Mouse (Mus musculus): ENCODE results near the gene D930007J09Rik. TPM values are rescaled to one million over a fixed set of nuclear protein-coding genes. Genes with fewer than 3 reads are reported as not detected.

D930007J09Rik gene
- not detected for polyA plus RNA-seq (2017; shearing (Covaris generic))

GRCm38 (mm10) chr13:32802259-32803081 is at the start of gene D930007J09Rik:
TSS of gene D930007J09Rik (minus strand) at chr13:32802849.

GRCm38 (mm10) chr13:32850668-32851404 is 48.2 kb upstream of the D930007J09Rik start, which contains the start of gene Serpinb1a:
TSS of gene Serpinb1a (minus strand) at chr13:32851185.

GRCm38 (mm10) chr13:32801693-32802221 is 892 bp downstream of the D930007J09Rik start, which contains the start of gene Wrnip1:
TSS of gene Wrnip1 (plus strand) at chr13:32802038.

GRCm38 (mm10) chr13:32783816-32784215 is 18.8 kb downstream of the D930007J09Rik start, which contains the start of gene Mylk4:
TSS of gene Mylk4 (minus strand) at chr13:32783954.

Other genes starting within 250 kb of the D930007J09Rik start
- not detected for gene Mylk4, start 18.9 kb downstream of the D930007J09Rik start, polyA plus RNA-seq (2017; shearing (Covaris generic))
- gene Wrnip1, start 811 bp downstream of the D930007J09Rik start, polyA plus RNA-seq (2017; shearing (Covaris generic)) = 69.0 TPM
- 33.2 TPM for gene Serpinb1a, start 48.3 kb upstream of the D930007J09Rik start, polyA plus RNA-seq (2017; shearing (Covaris generic))
- gene Serpinb1c, start 95.4 kb upstream of the D930007J09Rik start, polyA plus RNA-seq (2017; shearing (Covaris generic)) = not detected
- gene Serpinb6b, start 162.4 kb upstream of the D930007J09Rik start, polyA plus RNA-seq (2017; shearing (Covaris generic)) = 114 TPM
- 312 TPM for gene Serpinb9, start 200.4 kb upstream of the D930007J09Rik start, polyA plus RNA-seq (2017; shearing (Covaris generic))
- 0.62 TPM for gene Serpinb9b, start 224.6 kb upstream of the D930007J09Rik start, polyA plus RNA-seq (2017; shearing (Covaris generic))

Measured in effector memory CD4-positive, alpha-beta T cell, adult 7 months (primary cell).